Mouse (Mus musculus) myocyte (in vitro differentiated cells): ENCODE results near the gene Stard13.

Experiments used
- CEBPB ChIP-seq: IDR thresholded peaks from 2 replicates; pipeline ENCODE4 v1.6.1; 2011; ENCODE audit warnings: mild to moderate bottlenecking, moderate library complexity; ENCODE audit not compliant: poor library complexity, insufficient read depth, severe bottlenecking
- E2F4 ChIP-seq: IDR thresholded peaks from one replicate; pipeline ENCODE4 v1.6.1; 2011; ENCODE audit warnings: mild to moderate bottlenecking, control low read depth, moderate library complexity; ENCODE audit not compliant: insufficient read depth
- MAX ChIP-seq: IDR thresholded peaks from one replicate; pipeline ENCODE4 v1.6.1; 2011; ENCODE audit warnings: low read depth, mild to moderate bottlenecking, control low read depth
- MYOD1 ChIP-seq, 3 experiments: IDR thresholded peaks; one replicate each; pipeline ENCODE4 v1.6.1; 2011; ENCODE audit warnings: control low read depth in 2 of 3, low read depth in 2 of 3, mild to moderate bottlenecking in 2 of 3, moderate library complexity in 1 of 3; ENCODE audit not compliant: insufficient read length in 2 of 3, control insufficient read depth in 1 of 3
- MYOG ChIP-seq, 3 experiments: IDR thresholded peaks; one replicate each; pipeline ENCODE4 v1.6.1; 2011; ENCODE audit warnings: control low read depth in 2 of 3, low read depth in 2 of 3, mild to moderate bottlenecking in 2 of 3; ENCODE audit not compliant: insufficient read length in 2 of 3, control insufficient read depth in 1 of 3, insufficient read depth in 1 of 3
- POLR2A ChIP-seq: IDR thresholded peaks from one replicate; pipeline ENCODE4 v1.6.1; 2011; ENCODE audit warnings: low read depth, mild to moderate bottlenecking, control low read depth, moderate library complexity; ENCODE audit not compliant: insufficient read length
- POLR2AphosphoS2 ChIP-seq: IDR thresholded peaks from one replicate; pipeline ENCODE4 v1.6.1; 2011; ENCODE audit warnings: low read depth, control low read depth; ENCODE audit not compliant: insufficient read length
- REST ChIP-seq: IDR thresholded peaks from one replicate; pipeline ENCODE4 v1.6.1; 2011; ENCODE audit warnings: mild to moderate bottlenecking, control low read depth, moderate library complexity; ENCODE audit not compliant: insufficient read depth, insufficient read length
- SRF ChIP-seq: IDR thresholded peaks from one replicate; pipeline ENCODE4 v1.6.1; 2011; ENCODE audit warnings: low read depth; ENCODE audit not compliant: control insufficient read depth, insufficient read length
- TCF12 ChIP-seq: IDR thresholded peaks from one replicate; pipeline ENCODE4 v1.6.1; 2011; ENCODE audit warnings: mild to moderate bottlenecking, control low read depth; ENCODE audit not compliant: poor library complexity, insufficient read depth, severe bottlenecking
- TCF3 ChIP-seq: IDR thresholded peaks from one replicate; pipeline ENCODE4 v1.6.1; 2011; ENCODE audit warnings: low read depth, control low read depth; ENCODE audit not compliant: insufficient read length
- USF1 ChIP-seq: IDR thresholded peaks from one replicate; pipeline ENCODE4 v1.6.1; 2011; ENCODE audit warnings: low read depth, mild to moderate bottlenecking, control low read depth, moderate library complexity

- TF ChIP-seq POLR2A (no peak), E2F4 (no peak), CEBPB (no peak), USF1 (no peak), SRF (no peak), MAX (no peak), TCF12 (no peak), MYOG (IDR thresholded peaks at IDR 0.05; ENCODE audit: control insufficient read depth in 1 of 3, insufficient read depth in 1 of 3, insufficient read length in 2 of 3, low read depth in 2 of 3) (no peak), POLR2AphosphoS2 (no peak), MYOD1 (IDR thresholded peaks at IDR 0.05; ENCODE audit: control insufficient read depth in 1 of 3, insufficient read length in 2 of 3, low read depth in 2 of 3) (no peak), REST (no peak), TCF3 (no peak)
Measured at GRCm38 (mm10) chr5:151232576-151233299, 898 bp downstream of the Stard13 start.
